Mouse (Mus musculus): ENCODE measurements around the gene Klhl8. TPM values are rescaled to one million over a fixed set of nuclear protein-coding genes. Genes with fewer than 3 reads are reported as not detected.

Klhl8 gene
- polyA plus RNA-seq, 1 experiment from 2014 or later = 1.9 TPM

DNA sequence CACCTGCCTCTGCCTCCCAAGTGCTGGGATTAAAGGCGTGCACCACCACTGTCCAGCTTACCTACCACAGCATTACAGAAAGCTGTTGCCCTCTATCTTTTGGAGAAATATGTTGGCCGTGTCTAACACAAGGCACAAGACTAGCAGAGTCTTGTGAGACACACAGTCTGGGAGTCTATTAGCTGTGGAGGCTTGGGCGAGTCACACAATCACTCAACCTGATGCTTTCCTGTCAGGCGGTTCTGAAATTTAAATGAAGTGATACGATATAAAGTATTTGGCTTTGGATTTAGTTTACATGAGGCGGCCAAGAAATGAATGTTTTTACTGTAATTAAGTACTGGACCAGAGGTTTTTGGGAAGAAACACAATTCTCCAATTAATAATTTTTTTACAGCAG, 4.9 kb downstream of the Klhl8 start:
- Histone ChIP-seq H3K79me2 (ENCODE audit: inconsistent target) (no peaks in the 10 kb centered on the region), H3K36me3 (ENCODE audit: inconsistent target) (no peaks in the 10 kb centered on the region), H3K27ac (no peak overlapping the region), H3K4me3 (ENCODE audit: inconsistent target) (no peak overlapping the region)
- 97% methylated on average over 6 of the region's 6 CpGs for WGBS (ENCODE audit: missing documents)

DNA sequence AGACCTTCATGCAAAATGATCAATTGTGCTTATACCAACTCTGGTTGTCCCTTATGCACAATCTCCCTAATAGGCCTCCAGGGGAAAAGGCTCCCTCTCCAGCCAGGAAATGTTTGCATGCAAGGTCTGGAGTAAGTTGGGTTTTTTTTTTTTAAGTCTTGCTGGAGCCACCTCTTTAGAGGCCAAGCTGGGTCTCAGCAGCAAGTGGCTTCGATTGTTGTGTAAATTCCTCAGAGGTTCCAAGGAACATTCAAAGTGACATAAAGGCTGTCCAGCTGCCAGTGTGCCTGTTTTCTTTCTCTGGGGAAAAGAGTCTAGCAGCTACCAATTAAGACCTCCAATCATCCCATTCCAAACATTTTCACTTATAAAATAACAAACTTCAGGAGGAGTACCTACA, 12.7 kb downstream of the Klhl8 start:
- no peak overlapping the region for H3K27ac ChIP-seq
- no peaks in the 10 kb centered on the region for H3K36me3 ChIP-seq (ENCODE audit: inconsistent target)
- no peaks in the 10 kb centered on the region for H3K79me2 ChIP-seq (ENCODE audit: inconsistent target)
- H3K4me3 ChIP-seq (ENCODE audit: inconsistent target) = no peak overlapping the region
- WGBS (ENCODE audit: missing documents) = 89% methylated on average over 1 of the region's 1 CpGs

DNA sequence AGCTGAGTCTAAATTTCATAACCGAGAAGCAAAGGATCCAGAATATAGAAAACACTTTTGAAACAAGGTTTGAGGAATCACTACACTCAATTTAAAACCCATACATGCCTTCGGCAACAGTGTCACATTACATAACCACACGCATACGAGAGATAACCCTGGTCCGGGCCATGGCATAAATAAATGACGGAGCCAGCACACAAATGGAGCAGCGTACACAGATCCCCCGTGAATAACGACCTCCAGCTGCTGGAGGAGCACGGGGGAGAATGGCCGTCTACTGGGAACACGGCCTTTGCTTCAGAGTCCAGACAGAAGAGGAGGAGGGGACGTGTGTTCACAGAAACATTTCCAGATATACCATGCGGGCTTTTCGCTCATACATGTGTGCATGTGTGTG, 21.3 kb downstream of the Klhl8 start:
- no peaks in the 10 kb centered on the region for H3K36me3 ChIP-seq (ENCODE audit: inconsistent target)
- no peak overlapping the region for H3K27ac ChIP-seq
- WGBS (ENCODE audit: missing documents) = 93% methylated on average over 15 of the region's 15 CpGs
- H3K4me3 ChIP-seq (ENCODE audit: inconsistent target) = no peak overlapping the region
- H3K79me2 ChIP-seq (ENCODE audit: inconsistent target) = no peaks in the 10 kb centered on the region

DNA sequence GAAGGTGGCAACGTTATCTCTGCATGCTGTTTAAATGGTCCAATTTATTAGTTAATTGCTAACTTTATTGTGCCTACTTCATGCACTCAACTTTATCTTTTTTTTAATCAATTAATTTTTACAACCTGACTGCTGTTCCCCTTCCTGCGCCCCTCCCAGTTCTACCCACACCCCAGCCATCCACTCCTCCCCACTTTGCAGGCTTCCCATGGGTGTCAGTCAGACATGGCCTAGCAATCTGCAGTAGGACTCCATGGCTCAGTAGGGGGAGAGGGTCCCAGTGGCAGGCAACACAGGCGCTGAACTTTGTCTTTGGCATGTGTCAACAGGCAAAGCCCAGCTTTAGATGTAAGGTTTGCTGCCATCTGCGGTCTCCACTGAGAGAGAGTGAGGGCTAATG, 47.3 kb downstream of the Klhl8 start:
- Histone ChIP-seq H3K27ac (no peak overlapping the region), H3K79me2 (ENCODE audit: inconsistent target) (no peaks in the 10 kb centered on the region), H3K36me3 (ENCODE audit: inconsistent target) (no peaks in the 10 kb centered on the region), H3K4me3 (ENCODE audit: inconsistent target) (no peak overlapping the region)
- 100% methylated on average over 3 of the region's 4 CpGs for WGBS (ENCODE audit: missing documents)

DNA sequence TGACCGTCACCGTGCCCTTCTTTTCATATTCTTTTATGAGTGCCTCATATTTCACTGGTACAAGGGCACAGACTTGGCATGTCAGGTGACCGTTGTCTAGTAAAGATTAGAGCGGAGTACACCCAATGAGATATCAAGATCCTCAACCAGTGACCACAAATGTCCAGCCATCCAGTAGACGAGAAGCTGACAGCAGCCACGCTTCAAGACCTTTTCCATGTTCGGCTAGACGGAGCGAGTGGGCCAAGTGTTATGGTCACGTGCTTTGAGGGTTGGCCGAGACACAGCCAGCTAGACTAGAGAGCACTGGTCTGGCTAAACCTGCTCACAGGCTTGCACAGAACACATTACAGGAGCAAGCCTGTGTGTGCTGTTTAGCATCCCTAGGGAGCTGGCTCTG, 50.4 kb downstream of the Klhl8 start:
- 97% methylated on average over 11 of the region's 11 CpGs for WGBS (ENCODE audit: missing documents)
- no peaks in the 10 kb centered on the region for H3K79me2 ChIP-seq (ENCODE audit: inconsistent target)
- H3K27ac ChIP-seq = no peak overlapping the region
- H3K36me3 ChIP-seq (ENCODE audit: inconsistent target) = no peaks in the 10 kb centered on the region
- no peak overlapping the region for H3K4me3 ChIP-seq (ENCODE audit: inconsistent target)

DNA sequence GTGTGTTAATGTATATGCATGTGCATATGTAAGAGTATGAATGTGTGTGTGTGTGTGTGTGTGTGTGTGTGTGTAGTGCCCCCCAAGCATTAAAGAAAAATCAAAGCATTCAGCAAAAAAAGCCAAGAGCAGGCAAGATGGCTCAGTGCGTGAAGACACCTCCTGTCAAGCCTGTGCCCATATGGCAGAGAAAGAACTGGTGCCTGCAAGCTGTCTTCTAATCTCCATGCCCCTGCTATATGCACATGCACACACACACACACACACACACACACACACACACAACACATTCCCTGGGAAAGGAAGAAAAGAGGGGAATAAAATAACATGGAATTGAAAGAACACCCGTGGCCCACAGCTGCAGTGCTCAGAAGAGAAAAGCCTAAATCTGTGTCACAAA, 53.9 kb downstream of the Klhl8 start:
- 91% methylated on average over 2 of the region's 2 CpGs for WGBS (ENCODE audit: missing documents)
- Histone ChIP-seq H3K36me3 (ENCODE audit: inconsistent target) (peaks cover 4% of the 10 kb centered on the region; the same call in 1 of the 2 replicates), H3K4me3 (ENCODE audit: inconsistent target) (no peak overlapping the region)

DNA sequence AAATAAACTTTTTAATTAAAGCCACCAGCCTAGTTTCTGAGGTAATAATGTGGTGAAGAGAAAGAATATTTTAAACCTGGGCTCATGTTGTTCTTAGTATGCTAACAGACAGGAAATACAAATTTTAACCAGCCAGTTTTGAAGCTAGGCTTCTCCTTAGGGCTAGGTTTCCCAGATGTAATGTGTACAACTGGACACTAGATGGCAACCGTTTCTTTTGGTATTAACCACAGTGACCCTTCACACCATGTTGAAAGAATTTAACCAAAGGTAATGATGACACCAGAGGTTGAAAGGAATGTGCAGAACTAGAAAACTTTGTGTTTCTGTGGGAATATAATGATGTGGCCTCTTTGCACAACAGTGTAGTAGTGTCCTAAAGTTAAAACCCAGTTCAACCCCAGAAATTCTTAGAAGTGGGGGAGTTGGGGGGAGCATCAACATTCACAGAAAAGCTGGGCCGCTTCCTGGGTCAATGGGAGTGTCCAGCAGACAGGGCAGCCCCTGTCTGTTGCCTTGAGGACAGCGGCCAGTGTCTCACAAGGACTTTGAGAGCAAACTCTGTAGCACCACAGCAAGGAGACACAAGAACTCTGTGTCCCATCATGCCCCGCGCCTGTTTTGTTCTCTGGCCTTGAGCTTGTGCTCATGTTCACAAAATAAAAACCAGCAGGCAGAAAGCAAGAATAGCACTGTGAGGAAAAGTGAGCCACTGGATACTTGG, 54.6 kb downstream of the Klhl8 start:
- Histone ChIP-seq H3K79me2 (ENCODE audit: inconsistent target) (no peaks in the 10 kb centered on the region), H3K4me3 (ENCODE audit: inconsistent target) (no peak overlapping the region), H3K36me3 (ENCODE audit: inconsistent target) (peaks cover 11% of the 10 kb centered on the region), H3K27ac (no peak overlapping the region)
- 74% methylated on average over 5 of the region's 5 CpGs for WGBS (ENCODE audit: missing documents)

More for the DNA sequence above, 53.9 kb downstream of the Klhl8 start:
- H3K79me2 ChIP-seq (ENCODE audit: inconsistent target) = no peaks in the 10 kb centered on the region
- no peak overlapping the region for H3K27ac ChIP-seq

DNA sequence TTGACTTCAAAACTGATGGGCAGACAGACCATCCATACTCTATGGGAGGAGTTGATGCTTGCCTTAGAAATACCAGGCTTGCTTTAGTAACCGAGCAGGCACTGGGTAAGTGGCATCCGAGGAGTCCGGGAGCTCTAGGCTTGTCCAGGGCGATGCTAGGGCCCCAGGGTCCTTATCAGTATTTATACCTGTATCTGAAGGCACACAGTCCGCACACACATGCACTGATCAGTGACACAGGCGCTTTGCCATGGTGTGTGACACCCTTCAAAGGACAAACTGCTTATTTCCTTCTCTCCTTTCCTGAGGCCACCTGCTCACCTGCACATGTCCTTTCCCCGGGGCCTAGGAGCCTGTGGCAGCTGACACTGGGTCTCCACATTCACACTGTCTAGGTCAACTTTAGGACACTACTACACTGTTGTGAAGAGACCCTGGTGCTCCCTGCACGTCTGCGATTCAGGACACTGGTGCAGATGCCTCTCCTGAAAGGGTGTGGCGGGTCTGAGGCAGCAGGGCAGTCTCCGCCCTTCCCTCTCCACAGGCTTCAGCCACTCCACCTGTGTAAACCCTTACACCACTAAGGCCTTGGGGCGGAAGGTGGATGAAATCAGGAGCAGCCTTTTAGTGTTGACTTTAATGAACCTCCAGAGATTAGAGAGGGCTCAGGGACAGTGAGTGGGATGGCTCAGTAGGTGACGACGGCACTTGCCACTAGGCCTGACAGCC, 55.4 kb downstream of the Klhl8 start:
- Histone ChIP-seq H3K27ac (no peak overlapping the region), H3K79me2 (ENCODE audit: inconsistent target) (no peaks in the 10 kb centered on the region), H3K4me3 (ENCODE audit: inconsistent target) (no peak overlapping the region), H3K36me3 (ENCODE audit: inconsistent target) (peaks cover 19% of the 10 kb centered on the region)
- 90% methylated on average over 14 of the region's 14 CpGs for WGBS (ENCODE audit: missing documents)

DNA sequence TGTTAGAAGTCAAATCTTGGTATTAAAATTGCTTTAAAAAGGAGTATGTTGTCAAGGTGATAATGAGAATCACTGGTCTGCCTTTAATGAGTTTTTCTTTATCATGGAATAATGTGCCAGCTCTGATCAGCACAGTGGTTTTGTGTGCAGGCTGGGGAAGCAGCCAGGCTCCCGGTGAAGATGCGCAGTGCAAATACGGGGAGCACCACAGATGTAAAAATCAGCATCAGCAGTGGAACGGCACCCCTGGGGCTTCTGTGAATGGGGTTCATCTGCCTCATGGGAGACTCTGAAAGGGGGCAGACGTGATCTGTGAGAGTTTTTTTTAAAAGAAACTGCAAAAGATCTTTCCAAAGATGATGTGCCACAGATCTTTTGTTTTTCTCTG, 56.3 kb downstream of the Klhl8 start:
- Histone ChIP-seq H3K4me3 (ENCODE audit: inconsistent target) (no peak overlapping the region), H3K36me3 (ENCODE audit: inconsistent target) (peaks cover 26% of the 10 kb centered on the region)
- 97% methylated on average over 5 of the region's 5 CpGs for WGBS (ENCODE audit: missing documents)

DNA sequence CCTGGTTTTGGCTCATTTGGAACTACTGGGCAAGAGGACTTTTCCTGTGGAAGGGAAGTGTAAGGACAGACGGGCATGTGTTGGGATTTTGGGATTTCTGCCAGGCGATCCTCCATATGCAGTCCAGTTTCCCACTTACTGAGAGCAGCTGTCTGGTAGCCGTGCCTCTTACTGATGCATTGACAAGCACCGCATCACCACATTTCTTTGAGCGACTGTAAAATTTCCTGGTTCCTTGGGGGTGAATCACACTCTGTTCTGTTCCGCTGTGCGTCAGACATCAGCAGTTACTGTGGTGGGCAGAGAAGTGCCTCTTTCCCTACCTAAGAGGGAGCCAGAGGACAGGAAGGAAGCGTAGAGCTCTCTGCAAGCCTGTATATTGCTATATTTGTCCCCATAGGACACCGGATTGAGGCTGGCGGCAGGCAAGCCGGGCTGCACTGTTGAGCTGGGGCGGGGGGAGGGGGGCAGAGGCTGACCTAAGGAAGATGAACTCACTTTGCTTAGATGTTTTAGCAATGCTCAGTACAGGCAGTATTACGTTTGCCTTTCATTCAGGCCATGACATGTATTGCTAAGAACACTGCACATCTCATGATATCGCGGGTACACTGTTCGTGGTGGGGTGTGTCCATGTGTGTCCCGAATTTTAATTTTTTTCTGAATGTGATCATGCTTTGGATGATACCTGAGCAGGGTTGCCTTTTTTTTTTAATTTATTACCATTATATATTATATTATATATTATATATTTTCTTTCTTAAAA, 56.8 kb downstream of the Klhl8 start:
- 76% methylated on average over 17 of the region's 17 CpGs for WGBS (ENCODE audit: missing documents)
- no peak overlapping the region for H3K4me3 ChIP-seq (ENCODE audit: inconsistent target)
- H3K27ac ChIP-seq = no peak overlapping the region
- no peaks in the 10 kb centered on the region for H3K79me2 ChIP-seq (ENCODE audit: inconsistent target)
- peaks cover 32% of the 10 kb centered on the region for H3K36me3 ChIP-seq (ENCODE audit: inconsistent target)

More for the DNA sequence above, 56.3 kb downstream of the Klhl8 start:
- no peaks in the 10 kb centered on the region for H3K79me2 ChIP-seq (ENCODE audit: inconsistent target)
- H3K27ac ChIP-seq = no peak overlapping the region

DNA sequence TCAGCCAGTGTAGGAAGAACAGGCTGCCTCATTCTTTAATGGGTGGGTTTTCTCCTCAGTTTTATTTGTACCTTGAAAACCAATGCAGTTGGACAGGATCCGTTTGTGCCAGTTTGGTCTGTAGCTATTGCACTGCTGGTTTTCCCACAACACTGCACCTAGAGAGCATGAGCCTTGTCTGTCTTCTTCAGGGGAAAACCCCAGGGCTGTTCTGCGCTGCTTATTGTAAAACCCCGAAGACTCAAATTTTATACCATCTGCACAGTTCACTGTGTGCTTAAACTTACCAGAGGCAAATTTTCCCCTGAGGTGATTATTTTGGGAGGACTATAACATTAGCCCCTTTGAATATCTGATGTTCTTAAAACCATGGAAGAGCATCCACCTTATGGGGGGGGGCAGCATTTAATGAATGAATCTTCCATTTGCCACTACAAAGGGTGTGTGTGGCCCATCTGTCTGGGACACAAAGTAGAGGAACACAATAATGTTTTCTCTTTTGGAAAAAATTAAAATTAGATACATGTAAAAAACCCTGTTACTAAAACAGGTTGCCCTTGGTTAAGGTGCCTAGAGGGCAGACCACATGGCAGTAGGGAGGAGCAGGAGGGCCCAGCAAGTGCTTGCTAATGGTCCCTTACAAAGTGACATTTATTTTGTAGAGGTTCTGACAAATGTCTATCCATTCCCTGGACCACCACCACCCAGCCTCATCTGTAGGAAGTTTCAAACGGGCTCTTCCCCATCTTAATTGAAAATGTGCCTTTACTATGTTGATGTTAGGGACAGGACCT, 58.1 kb downstream of the Klhl8 start:
- Histone ChIP-seq H3K36me3 (ENCODE audit: inconsistent target) (peaks cover 45% of the 10 kb centered on the region), H3K27ac (no peak overlapping the region), H3K4me3 (ENCODE audit: inconsistent target) (no peak overlapping the region), H3K79me2 (ENCODE audit: inconsistent target) (no peaks in the 10 kb centered on the region)
- WGBS (ENCODE audit: missing documents) = 86% methylated on average over 4 of the region's 4 CpGs

DNA sequence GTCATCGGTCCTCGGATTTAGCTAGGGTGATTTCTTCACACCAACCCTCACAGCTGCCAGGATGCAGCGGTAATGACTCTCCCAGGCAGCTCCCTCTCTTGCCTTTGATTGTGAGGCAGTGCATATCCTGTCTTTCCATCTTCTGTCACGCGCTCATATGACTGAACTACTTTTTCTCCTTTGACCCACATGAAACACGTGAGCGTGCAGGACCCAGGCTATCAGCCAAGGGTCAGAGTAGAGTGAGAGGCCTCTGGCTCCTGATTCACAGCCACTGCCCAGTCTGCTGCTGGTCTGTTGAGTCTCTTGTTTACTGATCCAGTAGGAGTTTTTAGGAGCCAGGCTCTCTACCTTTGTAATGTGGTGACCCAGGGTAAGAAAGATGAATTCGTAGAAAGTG, 62.5 kb downstream of the Klhl8 start:
- H3K4me3 ChIP-seq (ENCODE audit: inconsistent target) = no peak overlapping the region
- no peaks in the 10 kb centered on the region for H3K79me2 ChIP-seq (ENCODE audit: inconsistent target)
- no peak overlapping the region for H3K27ac ChIP-seq
- peaks cover 88% of the 10 kb centered on the region for H3K36me3 ChIP-seq (ENCODE audit: inconsistent target)
- 93% methylated on average over 8 of the region's 8 CpGs for WGBS (ENCODE audit: missing documents)

DNA sequence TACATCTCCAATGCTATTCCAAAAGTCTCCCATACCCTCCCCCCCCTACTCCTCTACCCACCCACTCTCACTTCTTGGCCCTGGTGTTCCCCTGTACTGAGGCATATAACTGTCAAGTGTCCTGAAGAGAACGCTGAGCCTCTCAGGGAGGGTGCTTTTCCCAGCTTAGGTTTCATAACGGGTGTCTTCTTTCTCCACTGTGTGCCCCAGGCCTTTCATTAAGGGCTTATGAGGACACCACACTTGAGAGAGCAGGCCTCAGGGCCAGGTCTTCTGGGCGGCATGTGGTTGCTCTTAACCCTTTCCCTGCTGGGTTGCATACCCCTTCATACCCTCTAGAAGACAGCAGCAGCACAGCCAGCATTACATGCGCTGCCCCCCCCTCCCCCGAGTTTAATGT, 64.5 kb downstream of the Klhl8 start:
- Histone ChIP-seq H3K27ac (no peak overlapping the region), H3K36me3 (ENCODE audit: inconsistent target) (peaks cover 98% of the 10 kb centered on the region), H3K4me3 (ENCODE audit: inconsistent target) (no peak overlapping the region), H3K79me2 (ENCODE audit: inconsistent target) (no peaks in the 10 kb centered on the region)
- 87% methylated on average over 3 of the region's 5 CpGs for WGBS (ENCODE audit: missing documents)

DNA sequence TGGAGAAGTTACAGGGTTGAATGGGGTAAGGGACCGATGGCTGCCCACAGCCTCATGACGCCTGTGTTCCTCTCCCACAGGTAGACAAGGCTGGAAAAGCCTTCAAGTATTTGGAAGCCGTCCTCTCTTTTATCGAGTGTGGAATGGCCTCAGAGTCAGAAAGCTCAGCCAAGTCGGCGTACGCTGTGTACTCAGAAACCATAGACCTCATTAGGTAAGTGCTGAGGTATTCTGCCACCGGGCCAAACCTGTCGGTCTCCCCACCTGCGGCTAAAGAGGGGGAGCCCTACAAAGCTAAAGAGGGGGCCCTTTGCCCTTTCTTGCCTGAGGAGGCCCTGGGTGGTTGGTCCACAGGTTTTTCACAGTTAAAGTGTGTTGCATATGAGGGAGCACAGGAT, 64.9 kb downstream of the Klhl8 start:
- Histone ChIP-seq H3K36me3 (ENCODE audit: inconsistent target) (peaks cover 98% of the 10 kb centered on the region), H3K79me2 (ENCODE audit: inconsistent target) (no peaks in the 10 kb centered on the region), H3K27ac (no peak overlapping the region), H3K4me3 (ENCODE audit: inconsistent target) (no peak overlapping the region)
- WGBS (ENCODE audit: missing documents) = 94% methylated on average over 10 of the region's 10 CpGs
